Mouse (Mus musculus) erythroblast, embryonic 14.5 days (primary cell): ENCODE data around the gene Tmppe. TPM values are rescaled to one million over a fixed set of nuclear protein-coding genes. Genes with fewer than 3 reads are reported as not detected.
"Not testable (repeated sequence)": the region's sequence is repeated elsewhere in the genome, so short reads cannot be mapped to it uniquely, and the experiment has no call there.

Source experiments
- H3K27me3 ChIP-seq: 2 replicates; pipeline ENCODE4 v1.6.1; 2012; ENCODE audit warnings: inconsistent platforms; ENCODE audit not compliant: control insufficient read depth
- H3K36me3 ChIP-seq: 2 replicates; pipeline ENCODE4 v1.6.1; 2012; ENCODE audit warnings: mild to moderate bottlenecking, inconsistent platforms; ENCODE audit not compliant: control insufficient read depth
- H3K4me1 ChIP-seq: 2 replicates; pipeline ENCODE4 v1.6.1; 2012; ENCODE audit warnings: inconsistent platforms; ENCODE audit not compliant: control insufficient read depth
- H3K4me3 ChIP-seq: replicated peaks from 2 replicates; pipeline ENCODE3; 2012; ENCODE audit warnings: moderate library complexity, mild to moderate bottlenecking, inconsistent platforms
- H3K9me3 ChIP-seq: 2 replicates; pipeline ENCODE4 v1.6.1; 2012; ENCODE audit warnings: low read length, inconsistent platforms, mixed read lengths; ENCODE audit not compliant: control insufficient read depth
- GATA1 ChIP-seq: IDR thresholded peaks from 2 replicates; pipeline ENCODE4 v1.6.1; 2012; ENCODE audit warnings: low read length, inconsistent platforms, mixed read lengths
- TAL1 ChIP-seq: IDR thresholded peaks from 3 replicates; pipeline ENCODE4 v1.6.1; 2012; ENCODE audit warnings: low read length, inconsistent platforms, mixed read lengths
- polyA plus RNA-seq: library from polyadenylated mRNA; stranded (reverse); fragments of >175 nt; gene quantifications from 2 replicates; pipeline ENCODE4 v1.2.3, GENCODE M21; 2012

Gene Tmppe
- polyA plus RNA-seq, 1 experiment = 0.02 TPM

DNA sequence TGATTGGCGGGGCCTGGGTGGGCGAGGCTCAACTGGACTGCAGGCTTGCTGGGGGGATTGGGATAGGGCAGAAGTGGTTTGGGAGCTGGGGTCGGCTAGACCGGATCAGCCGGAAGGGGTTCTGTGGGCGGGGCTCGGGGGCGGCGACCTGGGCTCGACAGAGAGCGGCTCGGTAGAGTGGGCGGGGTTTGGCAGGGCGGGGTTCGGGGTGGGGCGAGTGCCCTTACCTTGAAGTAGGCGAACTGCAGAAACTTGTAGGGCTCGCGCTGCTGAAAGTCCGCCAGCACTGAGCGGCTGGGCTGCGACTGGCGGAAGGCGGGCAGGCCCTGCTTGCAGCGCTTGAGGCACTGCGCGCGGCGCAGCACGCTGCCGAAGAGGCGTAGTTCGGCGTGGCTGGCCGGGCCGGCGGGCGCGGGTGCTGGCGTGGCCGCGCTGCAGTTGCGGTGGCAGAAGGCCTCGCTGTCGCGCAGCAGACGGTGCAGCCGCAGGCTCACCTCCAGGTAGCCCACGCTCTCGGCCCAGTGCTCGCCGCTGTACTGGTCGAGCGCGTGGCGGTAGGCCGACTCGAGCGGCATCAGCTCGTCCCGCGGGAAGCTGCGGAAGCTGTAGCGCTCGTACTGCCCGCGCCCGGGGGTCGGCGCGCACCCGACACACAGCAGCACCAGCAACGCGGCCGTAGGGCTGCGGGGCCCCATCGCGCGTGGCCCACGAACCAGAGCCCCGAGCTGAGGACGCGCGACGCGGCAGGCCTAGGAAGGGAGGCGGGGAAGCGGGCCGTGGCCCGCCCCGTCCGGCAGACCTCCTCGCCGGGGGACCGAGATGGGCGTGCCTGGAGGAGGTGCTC, 10.8 kb upstream of the Tmppe start, which contains the start of gene Crtap:
Gene Crtap, minus strand, starts transcription at position 771 of the 844 bp plus-strand sequence.
- peak within 1 kb of the TSS; percentile 75 for H3K4me3 ChIP-seq
- TF ChIP-seq TAL1 = no peak
- peaks cover 25% of the 10 kb centered on the region for H3K4me1 ChIP-seq
- H3K27me3 ChIP-seq = no peaks in the 10 kb centered on the region
- H3K36me3 ChIP-seq = peaks cover 3% of the 10 kb centered on the region; the same call in 1 of the 2 replicates
- peaks cover 6% of the 10 kb centered on the region for H3K9me3 ChIP-seq

GRCm38 (mm10) chr9:114390749-114391075, 10.2 kb upstream of the Tmppe start:
- peak overlapping the region; percentile 75 for H3K4me3 ChIP-seq
- no peaks in the 10 kb centered on the region for H3K27me3 ChIP-seq
- no peaks in the 10 kb centered on the region for H3K36me3 ChIP-seq
- H3K4me1 ChIP-seq = peaks cover 31% of the 10 kb centered on the region
- TF ChIP-seq GATA1 (no peak), TAL1 (no peak)
- H3K9me3 ChIP-seq = peaks cover 6% of the 10 kb centered on the region

DNA sequence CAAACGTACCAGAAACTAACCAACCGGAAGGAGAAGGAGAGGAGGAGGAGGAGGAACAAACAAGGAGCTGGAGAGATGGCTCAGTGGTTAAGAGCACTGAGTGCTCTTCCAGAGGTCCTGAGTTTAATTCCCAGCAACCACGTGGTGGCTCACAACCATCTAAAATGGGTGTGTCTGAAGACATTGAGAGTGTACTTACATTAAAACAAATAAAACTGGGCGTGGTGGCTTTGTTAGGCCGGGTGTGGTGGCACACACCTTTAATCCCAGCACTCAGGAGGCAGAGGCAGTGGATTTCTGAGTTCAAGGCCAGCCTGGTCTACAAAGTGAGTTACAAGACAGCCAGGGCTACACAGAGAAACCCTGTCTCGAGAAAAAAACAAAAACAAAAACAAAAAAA, 6.8 kb upstream of the Tmppe start:
- not testable (repeated sequence) for H3K4me3 ChIP-seq, H3K27me3 ChIP-seq, H3K36me3 ChIP-seq

DNA sequence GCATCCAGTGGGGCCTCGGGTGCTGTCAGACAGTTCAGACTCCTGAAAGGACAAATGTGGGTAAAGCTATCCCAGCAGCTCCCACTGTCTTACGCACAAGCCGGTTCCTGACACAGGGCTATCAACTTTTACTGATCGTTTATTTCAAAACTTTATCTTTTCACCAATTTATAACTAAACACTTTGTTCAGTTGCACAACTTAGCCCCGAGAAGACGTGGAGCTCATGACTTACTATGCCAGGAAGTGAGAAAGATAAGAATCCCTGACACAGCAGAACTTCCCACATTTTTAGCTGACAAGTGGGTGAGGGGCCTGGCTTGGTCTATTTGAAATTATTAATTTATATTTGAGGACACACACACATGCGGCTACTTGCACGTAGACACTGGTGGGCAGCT, 6.2 kb upstream of the Tmppe start:
- Histone ChIP-seq H3K4me1 (peaks cover 35% of the 10 kb centered on the region), H3K36me3 (no peaks in the 10 kb centered on the region), H3K9me3 (peaks cover under 1% of the 10 kb centered on the region), H3K4me3 (no peak overlapping the region), H3K27me3 (no peaks in the 10 kb centered on the region)
- no peak for TF ChIP-seq GATA1
- no peak for TF ChIP-seq TAL1

More for the DNA sequence above, 6.8 kb upstream of the Tmppe start:
- peaks cover 33% of the 10 kb centered on the region for H3K4me1 ChIP-seq
- not testable (repeated sequence) for H3K9me3 ChIP-seq

DNA sequence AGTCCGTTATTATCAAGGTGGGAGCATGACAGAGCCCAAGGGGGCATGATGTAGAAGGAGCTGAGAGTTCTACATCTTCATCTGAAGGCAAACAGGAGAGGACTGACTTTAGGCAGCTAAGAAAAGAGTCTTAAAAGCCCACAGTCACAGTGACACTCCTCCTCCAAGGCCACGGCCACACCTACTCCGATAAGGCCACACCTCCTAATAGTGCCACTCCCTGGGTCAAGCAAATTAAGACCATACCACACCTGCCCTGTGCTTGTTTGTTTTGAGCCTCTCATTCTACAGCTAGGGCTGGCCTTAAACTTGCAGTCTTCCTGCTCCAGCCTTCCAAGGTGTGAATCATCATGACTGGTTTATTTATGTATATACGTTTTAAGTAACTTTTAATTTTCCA, 5.6 kb upstream of the Tmppe start:
- H3K4me1 ChIP-seq = peaks cover 31% of the 10 kb centered on the region
- no peak overlapping the region for H3K4me3 ChIP-seq
- no peak for TF ChIP-seq GATA1
- no peak for TF ChIP-seq TAL1
- H3K36me3 ChIP-seq = no peaks in the 10 kb centered on the region
- no peaks in the 10 kb centered on the region for H3K27me3 ChIP-seq
- no peaks in the 10 kb centered on the region for H3K9me3 ChIP-seq

DNA sequence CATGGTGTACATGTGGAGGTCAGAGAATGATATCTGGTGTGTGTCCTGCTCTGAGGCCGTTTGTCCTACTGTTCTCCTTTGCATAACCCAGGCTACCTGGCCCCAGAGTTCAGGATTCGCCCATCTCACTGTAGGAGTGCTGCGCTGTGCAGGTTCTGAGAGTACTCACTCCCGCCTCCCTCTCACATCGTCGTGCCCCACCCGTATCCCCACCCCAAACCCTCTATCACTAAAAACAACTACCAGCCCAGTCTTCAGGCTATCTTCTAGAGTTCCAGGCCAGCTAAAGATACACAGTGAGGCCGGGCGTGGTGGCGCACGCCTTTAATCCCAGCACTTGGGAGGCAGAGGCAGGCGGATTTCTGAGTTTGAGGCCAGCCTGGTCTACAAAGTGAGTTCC, 1.2 kb upstream of the Tmppe start:
- no peak overlapping the region for H3K4me3 ChIP-seq
- no peaks in the 10 kb centered on the region for H3K27me3 ChIP-seq
- peaks cover 6% of the 10 kb centered on the region for H3K9me3 ChIP-seq
- H3K36me3 ChIP-seq = peaks cover 7% of the 10 kb centered on the region
- no peak for TF ChIP-seq TAL1
- TF ChIP-seq GATA1 = no peak
- peaks cover 38% of the 10 kb centered on the region for H3K4me1 ChIP-seq

- Histone ChIP-seq H3K4me1 (peaks cover 29% of the 10 kb centered on the region), H3K4me3 (peak overlapping the region; percentile 82), H3K9me3 (peaks cover 15% of the 10 kb centered on the region), H3K27me3 (no peaks in the 10 kb centered on the region), H3K36me3 (peaks cover 16% of the 10 kb centered on the region)
- TF ChIP-seq GATA1 = no peak
- no peak for TF ChIP-seq TAL1
Measured at GRCm38 (mm10) chr9:114400588-114400948, 337 bp upstream of the Tmppe start.

- Histone ChIP-seq H3K9me3 (peaks cover 20% of the 10 kb centered on the region), H3K27me3 (no peaks in the 10 kb centered on the region), H3K4me1 (peaks cover 28% of the 10 kb centered on the region), H3K4me3 (peak overlapping the region; percentile 82), H3K36me3 (peaks cover 27% of the 10 kb centered on the region)
- TF ChIP-seq GATA1 (no peak), TAL1 (no peak)
Measured at GRCm38 (mm10) chr9:114401685-114402080, 778 bp downstream of the Tmppe start.

GRCm38 (mm10) chr9:114407676-114408075, 6.8 kb downstream of the Tmppe start:
- H3K4me3 ChIP-seq = no peak overlapping the region
- no peaks in the 10 kb centered on the region for H3K27me3 ChIP-seq
- peaks cover 62% of the 10 kb centered on the region for H3K36me3 ChIP-seq
- peaks cover 43% of the 10 kb centered on the region for H3K9me3 ChIP-seq
- TF ChIP-seq TAL1 (no peak), GATA1 (no peak)
- no peaks in the 10 kb centered on the region for H3K4me1 ChIP-seq

DNA sequence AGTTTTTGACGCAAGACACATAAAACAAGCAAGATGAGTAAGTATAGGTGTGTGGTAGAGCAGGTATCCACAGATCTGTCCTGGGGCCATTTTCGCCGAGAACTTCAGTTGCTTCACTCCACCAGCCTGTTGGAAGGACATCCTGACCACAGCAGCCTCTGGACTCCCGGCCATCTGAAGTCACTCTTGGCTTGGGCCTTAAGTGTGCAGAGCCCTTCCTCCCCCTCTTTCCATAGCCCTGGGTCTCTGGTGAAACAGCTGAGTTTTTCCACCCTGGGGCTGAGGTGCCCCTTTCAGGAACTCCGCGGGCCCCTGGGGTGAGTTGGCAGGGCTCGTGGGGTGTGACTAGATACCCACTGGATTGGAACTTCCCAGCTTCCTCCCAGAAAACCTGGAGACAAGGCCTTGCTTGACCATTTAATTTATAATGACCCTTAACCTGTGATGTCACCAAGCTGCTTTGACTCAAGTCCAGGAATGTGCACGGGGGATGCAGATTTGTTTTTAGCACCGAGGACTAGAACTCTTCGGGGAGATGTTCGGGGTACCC, 9.5 kb downstream of the Tmppe start:
- H3K27me3 ChIP-seq = no peaks in the 10 kb centered on the region
- H3K4me3 ChIP-seq = no peak overlapping the region
- TF ChIP-seq GATA1 (no peak), TAL1 (no peak)
- peaks cover 48% of the 10 kb centered on the region for H3K9me3 ChIP-seq
- H3K4me1 ChIP-seq = peaks cover 2% of the 10 kb centered on the region; the same call in 1 of the 2 replicates
- peaks cover 51% of the 10 kb centered on the region for H3K36me3 ChIP-seq
